Mouse (Mus musculus): ENCODE results near the gene Slc35e4. TPM values are rescaled to one million over a fixed set of nuclear protein-coding genes. Genes with fewer than 3 reads are reported as not detected.
A peak's percentile ranks its signal among the peaks of the same experiment; 100 is the strongest.
"Not testable (repeated sequence)": the region's sequence is repeated elsewhere in the genome, so short reads cannot be mapped to it uniquely, and the experiment has no call there.

Gene Slc35e4
- total RNA-seq (2021), result 10 to 100 TPM; 16.1 to 17.1 TPM

GRCm38 (mm10) chr11:3914109-3914840, at the start of gene Slc35e4:
Gene Slc35e4 (minus strand): TSS chr11:3914664.
- DNase-seq, result peak; percentile 77 to 85

DNA sequence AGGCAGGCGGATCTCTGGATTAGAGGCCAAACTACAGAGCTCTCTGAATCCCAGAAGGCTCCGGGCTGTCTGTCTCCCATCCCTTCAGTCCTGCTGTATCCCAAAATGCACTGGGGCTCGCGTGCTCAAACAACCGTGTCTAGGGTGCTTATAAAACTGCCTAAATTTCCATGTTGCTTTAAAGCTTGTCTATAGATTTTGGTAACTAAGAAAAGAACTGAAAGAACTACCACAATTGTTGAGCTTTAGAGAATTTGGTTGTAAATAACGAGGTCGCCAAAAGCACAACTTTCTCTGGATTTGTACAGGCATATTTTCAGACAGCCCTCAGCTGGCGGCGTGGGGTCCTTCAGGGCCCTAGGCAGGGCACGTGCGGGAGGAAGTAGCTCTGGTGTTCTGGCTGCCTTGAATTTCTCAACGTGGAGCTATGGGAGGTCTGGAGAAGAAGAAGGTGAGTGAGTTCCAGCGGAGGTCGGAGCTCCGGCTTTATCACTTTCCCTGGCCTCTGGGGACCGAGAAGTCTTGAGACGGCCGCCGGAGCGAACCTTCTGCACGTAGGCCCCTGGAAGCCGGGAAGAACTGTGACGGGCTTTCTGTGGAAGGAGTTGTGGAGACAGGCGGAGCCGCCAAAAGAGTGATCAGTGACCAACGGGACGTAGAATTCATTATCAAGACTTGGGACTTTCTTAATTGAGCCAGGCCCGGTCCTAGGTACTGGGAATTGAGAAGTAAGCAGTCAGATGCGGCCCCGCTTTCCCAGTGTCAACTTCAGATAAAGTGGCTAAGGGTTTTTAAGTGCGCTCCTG, 49.3 kb upstream of the Slc35e4 start, which contains the start of gene Pes1:
Pes1 (plus strand) TSS at position 366 of the 806 bp plus-strand sequence.
- peak; percentile 82 to 83 for DNase-seq

DNA sequence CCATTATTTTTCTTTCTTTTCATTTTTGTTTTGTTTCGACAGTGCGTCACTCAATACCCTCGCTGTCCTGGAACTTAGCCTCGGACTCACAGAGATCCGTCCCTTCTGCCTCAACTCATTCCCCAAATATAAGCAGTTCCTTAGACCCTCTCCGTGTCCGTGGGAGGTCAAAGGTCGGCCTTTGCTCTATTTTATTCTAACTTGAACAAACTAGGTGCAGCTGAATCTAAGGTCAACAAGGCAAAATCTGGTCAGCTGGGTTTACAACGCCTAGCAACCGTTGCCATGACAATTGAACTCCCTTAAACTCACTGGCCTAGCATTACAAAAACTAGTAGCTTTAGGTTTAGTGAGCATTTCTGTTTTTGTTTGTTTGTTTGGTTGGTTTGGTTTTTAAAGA, 48.7 kb upstream of the Slc35e4 start:
- no peak for DNase-seq

GRCm38 (mm10) chr11:3961761-3962160, 47.3 kb upstream of the Slc35e4 start:
- no peak for DNase-seq

DNA sequence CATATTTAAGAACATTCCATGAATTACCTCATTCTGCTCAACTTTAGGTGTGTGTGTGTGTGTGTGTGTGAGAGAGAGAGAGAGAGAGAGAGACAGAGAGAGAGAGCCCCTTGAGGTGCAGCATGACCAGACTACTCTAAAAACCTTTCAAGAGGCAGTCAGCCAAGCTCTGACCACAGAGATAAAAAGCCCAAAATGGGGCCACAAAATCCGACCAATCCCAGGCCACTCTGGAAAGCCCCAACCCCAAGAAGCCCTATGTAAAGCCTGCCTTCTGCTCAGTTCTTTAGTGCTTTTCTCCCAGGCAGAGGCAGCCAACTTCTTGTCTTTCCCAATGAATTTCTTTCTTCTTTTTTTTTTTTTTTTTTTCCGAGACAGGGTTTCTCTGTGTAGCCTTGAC, 46.4 kb upstream of the Slc35e4 start:
- DNase-seq, result no peak

DNA sequence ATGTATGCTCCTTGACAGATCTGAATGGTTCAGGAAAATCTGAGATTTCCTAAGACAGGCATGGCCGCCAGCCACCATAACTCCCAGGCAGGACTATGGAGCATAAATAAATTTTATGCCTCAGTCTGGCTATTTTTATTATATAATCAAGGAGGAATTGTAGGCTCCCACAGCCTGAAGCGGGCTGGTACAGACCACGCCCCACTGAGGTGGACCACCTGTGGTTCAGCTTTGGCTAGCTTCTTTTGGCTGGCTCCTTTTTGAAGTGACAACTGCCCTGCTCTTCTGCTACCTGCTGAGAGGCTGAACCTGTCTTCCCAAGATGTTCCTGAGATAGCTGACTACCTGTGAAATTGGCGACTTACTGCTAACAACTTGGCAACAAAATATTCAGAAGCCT, 40.9 kb upstream of the Slc35e4 start:
- DNase-seq, result not testable (repeated sequence)

DNA sequence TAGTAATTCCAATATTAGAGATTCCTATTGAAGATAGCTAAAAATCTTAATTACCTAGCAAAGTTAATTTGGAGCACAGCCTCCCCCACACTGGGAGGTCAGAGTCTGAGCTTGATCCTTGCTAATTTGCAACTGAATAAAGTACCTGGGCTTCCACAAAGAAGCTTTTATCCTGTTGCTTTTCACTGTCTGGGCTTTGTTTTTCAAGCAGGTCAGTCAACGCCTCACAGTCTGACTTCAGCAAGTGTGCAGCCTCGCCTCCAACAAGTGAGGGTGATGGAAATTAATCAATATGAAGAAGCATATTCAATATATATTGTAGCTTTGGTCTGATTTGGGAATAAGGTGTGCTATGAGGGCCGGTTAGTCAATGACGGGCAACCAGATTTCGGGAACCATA, 40.4 kb upstream of the Slc35e4 start:
- DNase-seq, result not testable (repeated sequence)

DNA sequence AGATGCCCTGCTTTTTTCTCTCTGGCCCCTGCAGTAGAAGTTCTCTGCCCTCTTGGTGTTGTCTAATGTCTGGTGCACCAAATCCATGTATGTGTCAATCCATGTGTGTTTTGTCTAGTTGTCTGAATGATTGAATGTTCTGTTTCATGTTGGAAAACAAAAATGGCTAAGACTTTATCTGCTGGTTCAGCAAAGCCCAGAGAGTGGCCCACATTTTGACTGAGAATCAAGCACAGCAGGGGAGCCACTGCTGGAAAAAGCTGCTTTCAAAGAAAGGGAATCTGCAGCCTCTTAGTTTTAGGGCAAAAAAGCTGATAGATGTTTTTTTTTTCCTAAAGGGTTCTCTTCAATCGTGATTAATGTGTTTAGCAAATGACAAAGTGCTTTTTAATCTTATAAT, 31.9 kb upstream of the Slc35e4 start:
- DNase-seq, result no peak

GRCm38 (mm10) chr11:3941371-3941770, 26.9 kb upstream of the Slc35e4 start:
- DNase-seq, result no peak

DNA sequence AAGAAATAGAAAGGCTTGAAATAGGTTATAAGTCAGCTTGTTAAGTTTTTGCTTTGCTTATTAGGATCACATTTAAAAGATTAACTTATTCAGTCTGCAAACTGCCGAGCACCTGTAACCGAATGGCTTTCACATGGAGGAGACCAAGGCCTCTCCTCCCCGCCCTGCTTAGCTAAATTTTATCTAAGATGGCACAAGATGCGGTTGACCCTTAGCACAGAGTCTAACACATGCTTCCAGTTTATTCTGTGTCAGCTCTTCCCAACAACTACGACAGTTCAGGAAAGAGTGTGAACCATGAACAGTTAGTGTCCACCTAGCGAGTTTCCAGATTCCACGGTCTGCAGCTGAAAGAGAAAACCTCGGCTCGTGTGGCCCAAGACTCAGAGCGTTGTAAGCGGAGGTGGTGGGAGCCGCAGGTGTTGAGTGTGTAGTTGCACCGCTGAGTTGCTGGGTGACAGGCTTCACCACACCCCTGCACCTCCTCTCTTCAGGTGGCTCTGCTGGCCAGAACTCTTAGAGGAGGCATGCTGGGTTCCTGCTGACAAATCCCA, 22.9 kb upstream of the Slc35e4 start:
- DNase-seq, result no peak

DNA sequence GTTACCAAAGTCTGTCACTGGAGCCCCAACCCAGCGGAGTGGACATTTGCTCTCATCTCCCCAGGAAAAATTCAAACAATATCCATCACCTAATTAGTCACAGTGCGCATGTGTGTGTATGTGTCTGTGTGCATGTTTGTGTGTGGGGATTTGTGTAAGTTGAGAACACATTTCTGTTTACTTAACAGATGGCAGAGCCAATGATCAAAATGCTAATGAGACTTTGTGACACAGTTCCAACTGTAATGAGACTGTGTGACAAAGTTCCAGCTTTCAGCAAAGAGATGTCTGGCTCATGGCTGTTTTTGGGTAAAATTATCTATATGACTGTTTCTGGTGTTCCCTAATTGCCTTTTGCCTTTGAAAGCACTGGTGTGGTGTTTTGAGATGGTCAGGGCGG, 21.9 kb upstream of the Slc35e4 start:
- DNase-seq, result no peak

DNA sequence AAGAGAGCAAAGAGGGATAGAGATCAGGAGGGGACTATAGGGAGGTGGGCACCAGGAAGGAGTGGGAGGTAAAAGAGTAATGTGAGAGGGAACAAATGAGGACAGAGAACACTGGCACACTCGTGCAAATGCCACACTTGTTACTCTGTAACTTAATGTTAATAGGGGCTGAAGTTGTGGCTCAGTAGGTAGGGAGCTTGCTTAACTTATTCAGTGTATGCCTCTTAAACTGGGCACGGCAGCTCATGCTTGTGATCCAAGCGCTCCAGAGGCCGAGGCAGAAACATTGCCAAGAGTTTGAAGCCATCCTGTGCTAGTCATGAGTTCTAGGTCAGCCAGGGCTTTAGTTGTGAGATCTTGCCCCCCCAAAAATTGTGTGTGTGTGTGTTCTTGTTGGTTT, 20.7 kb upstream of the Slc35e4 start:
- no peak for DNase-seq

- no peak for DNase-seq
These were observed 19.4 kb upstream of the Slc35e4 start for GRCm38 (mm10) chr11:3933756-3934285.

- peak; percentile 66 to 71 for DNase-seq
These were observed 17.2 kb upstream of the Slc35e4 start, which contains the start of gene Tcn2 for GRCm38 (mm10) chr11:3931511-3932211. Gene Tcn2 (minus strand): TSS chr11:3932159.

GRCm38 (mm10) chr11:3930931-3931330, 16.5 kb upstream of the Slc35e4 start:
- no peak for DNase-seq

- DNase-seq, result no peak
These were observed 15.6 kb upstream of the Slc35e4 start for GRCm38 (mm10) chr11:3930019-3930418.

GRCm38 (mm10) chr11:3925916-3926315, 11.5 kb upstream of the Slc35e4 start:
- DNase-seq, result no peak

DNA sequence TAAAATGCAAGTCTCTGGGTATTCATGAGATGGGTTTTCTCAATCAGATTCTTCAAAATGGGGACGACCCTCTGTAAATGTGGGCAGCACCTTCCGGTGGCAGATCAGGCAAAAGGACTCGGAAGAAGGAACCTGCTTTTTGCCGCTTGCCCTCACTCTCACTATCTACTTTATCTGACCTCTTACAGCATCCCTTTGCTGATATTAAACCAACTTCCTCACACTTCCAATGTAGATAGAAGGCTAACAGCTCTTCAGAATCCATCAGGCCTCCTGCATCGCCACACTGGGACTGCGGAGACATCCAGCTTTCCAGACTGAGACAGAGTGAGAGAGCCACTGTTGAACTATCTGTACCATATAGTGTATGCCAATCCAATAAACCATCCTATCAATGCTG, 8.3 kb upstream of the Slc35e4 start:
- DNase-seq, result no peak

DNA sequence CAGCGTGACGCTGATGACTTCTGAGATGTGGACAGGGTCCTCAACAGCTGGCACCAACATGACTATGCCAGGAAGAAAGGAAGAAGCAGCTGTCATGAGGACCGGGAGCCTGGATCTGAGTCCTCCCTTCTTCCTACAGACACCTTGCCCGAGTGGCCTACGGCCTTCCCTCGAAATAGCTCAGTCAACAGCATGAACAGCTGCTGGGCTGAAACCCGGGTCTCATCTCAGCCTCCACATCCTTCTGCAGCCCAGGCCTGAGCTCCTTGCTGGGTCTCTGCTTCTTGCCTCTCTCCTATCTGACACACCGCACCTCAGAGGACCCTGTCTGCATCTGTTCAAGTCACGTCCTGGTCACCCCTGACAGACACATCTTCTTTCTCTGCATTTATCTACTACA, 7.7 kb upstream of the Slc35e4 start:
- no peak for DNase-seq

- DNase-seq, result no peak
These were observed 6.9 kb upstream of the Slc35e4 start for GRCm38 (mm10) chr11:3921281-3921850.

- no peak for DNase-seq
These were observed 6.0 kb upstream of the Slc35e4 start for GRCm38 (mm10) chr11:3920476-3920875.

- no peak for DNase-seq
These were observed 4.3 kb upstream of the Slc35e4 start for GRCm38 (mm10) chr11:3918738-3919137.
